Mouse (Mus musculus): ENCODE measurements around the gene Lins1. TPM values are rescaled to one million over a fixed set of nuclear protein-coding genes. Genes with fewer than 3 reads are reported as not detected.

Gene Lins1
- polyA plus RNA-seq, 1 experiment from 2014 or later, result 20.6 TPM

- Histone ChIP-seq H3K4me3 (ENCODE audit: low read length) (no peak overlapping the region), H3K36me3 (ENCODE audit: insufficient read depth, low read length) (peaks cover 6% of the 10 kb centered on the region), H3K27ac (ENCODE audit: low read length) (no peak overlapping the region), H3K9me3 (ENCODE audit: low read length) (no peaks in the 10 kb centered on the region), H3K9ac (replicated peaks; ENCODE audit: low read length) (no peak overlapping the region), H3K4me1 (ENCODE audit: insufficient read depth, low read length) (peaks cover 10% of the 10 kb centered on the region; the same call in 1 of the 2 replicates), H3K27me3 (ENCODE audit: insufficient read depth, low read length) (no peaks in the 10 kb centered on the region), H3K4me2 (replicated peaks; ENCODE audit: low read depth, low read length) (no peak overlapping the region)
- ATAC-seq (ENCODE audit: low FRiP score, low TSS enrichment), result peak; percentile 83
- 35% methylated on average over 4 of the region's 4 CpGs for WGBS
Measured at GRCm38 (mm10) chr7:66724514-66724913, 34.8 kb downstream of the Lins1 start.

GRCm38 (mm10) chr7:66724954-66725353 lies 35.3 kb downstream of the Lins1 start:
- Histone ChIP-seq H3K4me1 (ENCODE audit: insufficient read depth, low read length) (peaks cover 10% of the 10 kb centered on the region; the same call in 1 of the 2 replicates), H3K27ac (ENCODE audit: low read length) (no peak overlapping the region), H3K9me3 (ENCODE audit: low read length) (no peaks in the 10 kb centered on the region), H3K4me2 (replicated peaks; ENCODE audit: low read depth, low read length) (no peak overlapping the region), H3K4me3 (ENCODE audit: low read length) (no peak overlapping the region), H3K27me3 (ENCODE audit: insufficient read depth, low read length) (no peaks in the 10 kb centered on the region), H3K36me3 (ENCODE audit: insufficient read depth, low read length) (peaks cover 6% of the 10 kb centered on the region), H3K9ac (replicated peaks; ENCODE audit: low read length) (no peak overlapping the region)
- WGBS, result 72% methylated on average over 6 of the region's 6 CpGs
- no peak for ATAC-seq (ENCODE audit: low FRiP score, low TSS enrichment)

- no peaks in the 10 kb centered on the region for H3K36me3 ChIP-seq (ENCODE audit: insufficient read depth, low read length)
- no peak overlapping the region for H3K4me2 ChIP-seq (replicated peaks; ENCODE audit: low read depth, low read length)
- H3K27me3 ChIP-seq (ENCODE audit: insufficient read depth, low read length), result no peaks in the 10 kb centered on the region
- ATAC-seq (ENCODE audit: low FRiP score, low TSS enrichment), result no peak
- H3K9ac ChIP-seq (replicated peaks; ENCODE audit: low read length), result no peak overlapping the region
- H3K27ac ChIP-seq (ENCODE audit: low read length), result no peak overlapping the region
- H3K4me1 ChIP-seq (ENCODE audit: insufficient read depth, low read length), result peaks cover 10% of the 10 kb centered on the region
- 92% methylated on average over 6 of the region's 6 CpGs for WGBS
- H3K9me3 ChIP-seq (ENCODE audit: low read length), result no peaks in the 10 kb centered on the region
- H3K4me3 ChIP-seq (ENCODE audit: low read length), result no peak overlapping the region
Measured at GRCm38 (mm10) chr7:66728072-66728471, 38.4 kb downstream of the Lins1 start.

- Histone ChIP-seq H3K4me2 (replicated peaks; ENCODE audit: low read depth, low read length) (no peak overlapping the region), H3K4me3 (ENCODE audit: low read length) (no peak overlapping the region), H3K27me3 (ENCODE audit: insufficient read depth, low read length) (no peaks in the 10 kb centered on the region), H3K9ac (replicated peaks; ENCODE audit: low read length) (no peak overlapping the region), H3K9me3 (ENCODE audit: low read length) (no peaks in the 10 kb centered on the region), H3K36me3 (ENCODE audit: insufficient read depth, low read length) (no peaks in the 10 kb centered on the region), H3K4me1 (ENCODE audit: insufficient read depth, low read length) (peaks cover 4% of the 10 kb centered on the region), H3K27ac (ENCODE audit: low read length) (no peak overlapping the region)
- WGBS, result 82% methylated on average over 2 of the region's 2 CpGs
- ATAC-seq (ENCODE audit: low FRiP score, low TSS enrichment), result no peak
Measured at GRCm38 (mm10) chr7:66729232-66729631, 39.5 kb downstream of the Lins1 start.

- Histone ChIP-seq H3K27ac (ENCODE audit: low read length) (no peak overlapping the region), H3K27me3 (ENCODE audit: insufficient read depth, low read length) (no peaks in the 10 kb centered on the region), H3K4me2 (replicated peaks; ENCODE audit: low read depth, low read length) (no peak overlapping the region), H3K36me3 (ENCODE audit: insufficient read depth, low read length) (no peaks in the 10 kb centered on the region), H3K9ac (replicated peaks; ENCODE audit: low read length) (no peak overlapping the region), H3K9me3 (ENCODE audit: low read length) (no peaks in the 10 kb centered on the region), H3K4me3 (ENCODE audit: low read length) (no peak overlapping the region), H3K4me1 (ENCODE audit: insufficient read depth, low read length) (no peaks in the 10 kb centered on the region; the same call in 1 of the 2 replicates)
- ATAC-seq (ENCODE audit: low FRiP score, low TSS enrichment), result no peak
- 94% methylated on average over 17 of the region's 17 CpGs for WGBS
Measured at GRCm38 (mm10) chr7:66733431-66733830, 43.7 kb downstream of the Lins1 start.

GRCm38 (mm10) chr7:66733882-66734281 lies 44.2 kb downstream of the Lins1 start:
- H3K27me3 ChIP-seq (ENCODE audit: insufficient read depth, low read length), result no peaks in the 10 kb centered on the region
- WGBS, result 94% methylated on average over 11 of the region's 11 CpGs
- no peak overlapping the region for H3K9ac ChIP-seq (replicated peaks; ENCODE audit: low read length)
- H3K4me1 ChIP-seq (ENCODE audit: insufficient read depth, low read length), result no peaks in the 10 kb centered on the region; the same call in 1 of the 2 replicates
- no peak overlapping the region for H3K27ac ChIP-seq (ENCODE audit: low read length)
- no peak for ATAC-seq (ENCODE audit: low FRiP score, low TSS enrichment)
- no peaks in the 10 kb centered on the region for H3K36me3 ChIP-seq (ENCODE audit: insufficient read depth, low read length)
- no peaks in the 10 kb centered on the region for H3K9me3 ChIP-seq (ENCODE audit: low read length)
- H3K4me2 ChIP-seq (replicated peaks; ENCODE audit: low read depth, low read length), result no peak overlapping the region
- no peak overlapping the region for H3K4me3 ChIP-seq (ENCODE audit: low read length)

- 96% methylated on average over 4 of the region's 4 CpGs for WGBS
Measured at GRCm38 (mm10) chr7:66734466-66734865, 44.8 kb downstream of the Lins1 start.

GRCm38 (mm10) chr7:66734993-66735392 lies 45.3 kb downstream of the Lins1 start:
- no peaks in the 10 kb centered on the region for H3K36me3 ChIP-seq (ENCODE audit: insufficient read depth, low read length)
- H3K4me1 ChIP-seq (ENCODE audit: insufficient read depth, low read length), result no peaks in the 10 kb centered on the region; the same call in 1 of the 2 replicates
- no peak overlapping the region for H3K4me3 ChIP-seq (ENCODE audit: low read length)
- H3K9ac ChIP-seq (replicated peaks; ENCODE audit: low read length), result no peak overlapping the region
- 82% methylated on average over 6 of the region's 6 CpGs for WGBS
- no peak for ATAC-seq (ENCODE audit: low FRiP score, low TSS enrichment)
- no peak overlapping the region for H3K4me2 ChIP-seq (replicated peaks; ENCODE audit: low read depth, low read length)
- no peaks in the 10 kb centered on the region for H3K27me3 ChIP-seq (ENCODE audit: insufficient read depth, low read length)
- no peak overlapping the region for H3K27ac ChIP-seq (ENCODE audit: low read length)
- no peaks in the 10 kb centered on the region for H3K9me3 ChIP-seq (ENCODE audit: low read length)

More at GRCm38 (mm10) chr7:66734466-66734865, 44.8 kb downstream of the Lins1 start:
- H3K4me3 ChIP-seq (ENCODE audit: low read length), result no peak overlapping the region
- H3K36me3 ChIP-seq (ENCODE audit: insufficient read depth, low read length), result no peaks in the 10 kb centered on the region
- no peak overlapping the region for H3K9ac ChIP-seq (replicated peaks; ENCODE audit: low read length)
- no peak overlapping the region for H3K27ac ChIP-seq (ENCODE audit: low read length)
- H3K27me3 ChIP-seq (ENCODE audit: insufficient read depth, low read length), result no peaks in the 10 kb centered on the region
- no peaks in the 10 kb centered on the region; the same call in 1 of the 2 replicates for H3K4me1 ChIP-seq (ENCODE audit: insufficient read depth, low read length)
- no peak for ATAC-seq (ENCODE audit: low FRiP score, low TSS enrichment)
- H3K9me3 ChIP-seq (ENCODE audit: low read length), result no peaks in the 10 kb centered on the region
- no peak overlapping the region for H3K4me2 ChIP-seq (replicated peaks; ENCODE audit: low read depth, low read length)

GRCm38 (mm10) chr7:66737418-66737817 lies 47.7 kb downstream of the Lins1 start:
- no peak overlapping the region for H3K9ac ChIP-seq (replicated peaks; ENCODE audit: low read length)
- no peaks in the 10 kb centered on the region for H3K27me3 ChIP-seq (ENCODE audit: insufficient read depth, low read length)
- 88% methylated on average over 4 of the region's 4 CpGs for WGBS
- no peaks in the 10 kb centered on the region for H3K9me3 ChIP-seq (ENCODE audit: low read length)
- no peak overlapping the region for H3K4me2 ChIP-seq (replicated peaks; ENCODE audit: low read depth, low read length)
- no peaks in the 10 kb centered on the region for H3K36me3 ChIP-seq (ENCODE audit: insufficient read depth, low read length)
- no peak overlapping the region for H3K27ac ChIP-seq (ENCODE audit: low read length)
- no peaks in the 10 kb centered on the region for H3K4me1 ChIP-seq (ENCODE audit: insufficient read depth, low read length)
- H3K4me3 ChIP-seq (ENCODE audit: low read length), result no peak overlapping the region
- no peak for ATAC-seq (ENCODE audit: low FRiP score, low TSS enrichment)

GRCm38 (mm10) chr7:66741008-66741407 lies 51.3 kb downstream of the Lins1 start:
- H3K4me1 ChIP-seq (ENCODE audit: insufficient read depth, low read length), result no peaks in the 10 kb centered on the region
- no peak overlapping the region for H3K4me3 ChIP-seq (ENCODE audit: low read length)
- no peak for ATAC-seq (ENCODE audit: low FRiP score, low TSS enrichment)
- H3K27ac ChIP-seq (ENCODE audit: low read length), result no peak overlapping the region
- H3K36me3 ChIP-seq (ENCODE audit: insufficient read depth, low read length), result no peaks in the 10 kb centered on the region
- H3K9ac ChIP-seq (replicated peaks; ENCODE audit: low read length), result no peak overlapping the region
- H3K4me2 ChIP-seq (replicated peaks; ENCODE audit: low read depth, low read length), result no peak overlapping the region
- no peaks in the 10 kb centered on the region for H3K27me3 ChIP-seq (ENCODE audit: insufficient read depth, low read length)
- H3K9me3 ChIP-seq (ENCODE audit: low read length), result no peaks in the 10 kb centered on the region
- 86% methylated on average over 5 of the region's 5 CpGs for WGBS

Data from kidney, embryonic 16.5 days (tissue).